Mouse (Mus musculus) brain, embryonic 14.5 days (tissue): ENCODE measurements around the gene Tomm22.

Experiments used
- CTCF ChIP-seq: fragments of 200-500 bp; IDR thresholded peaks from 2 replicates; pipeline ENCODE4 v1.5.1; 2012; ENCODE audit warnings: inconsistent platforms, mild to moderate bottlenecking, moderate library complexity, borderline replicate concordance; ENCODE audit not compliant: insufficient read depth, insufficient read length; ENCODE audit errors: extremely low read depth
- POLR2A ChIP-seq: fragments of 200-500 bp; IDR thresholded peaks from 2 replicates; pipeline ENCODE4 v1.6.1; 2012; ENCODE audit warnings: mild to moderate bottlenecking, inconsistent platforms, borderline replicate concordance; ENCODE audit not compliant: poor library complexity, insufficient read depth, insufficient read length, severe bottlenecking; ENCODE audit errors: extremely low read depth

GRCm38 (mm10) chr15:79684616-79685015, 14.0 kb downstream of the Tomm22 start:
- TF ChIP-seq CTCF (no peak), POLR2A (no peak)
